Mouse (Mus musculus): Measurements from ENCODE around the gene Proca1. TPM values are rescaled to one million over a fixed set of nuclear protein-coding genes. Genes with fewer than 3 reads are reported as not detected.

Proca1 gene
- total RNA-seq, 2 experiments from 2014 or later, result 0.47 to 0.57 TPM

DNA sequence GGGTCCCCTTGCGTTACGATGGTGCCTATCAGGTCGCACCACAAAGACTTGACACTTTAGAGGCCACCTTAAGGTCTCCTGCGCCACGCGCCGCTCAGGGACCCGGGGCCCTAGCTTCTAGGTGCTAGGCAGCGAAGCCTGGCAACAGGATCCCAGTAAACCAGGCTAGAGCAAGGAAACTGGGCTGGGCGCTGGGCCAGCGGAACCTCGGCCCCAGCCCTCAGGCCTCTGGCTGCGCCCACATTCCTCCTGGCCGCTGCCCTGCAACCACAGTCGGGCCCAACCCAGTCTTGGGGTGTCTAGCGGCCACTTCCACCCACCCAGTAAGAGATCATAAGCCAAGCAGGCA lies 27.5 kb upstream of the Proca1 start:
- no peak for DNase-seq (ENCODE audit: low spot score)

DNA sequence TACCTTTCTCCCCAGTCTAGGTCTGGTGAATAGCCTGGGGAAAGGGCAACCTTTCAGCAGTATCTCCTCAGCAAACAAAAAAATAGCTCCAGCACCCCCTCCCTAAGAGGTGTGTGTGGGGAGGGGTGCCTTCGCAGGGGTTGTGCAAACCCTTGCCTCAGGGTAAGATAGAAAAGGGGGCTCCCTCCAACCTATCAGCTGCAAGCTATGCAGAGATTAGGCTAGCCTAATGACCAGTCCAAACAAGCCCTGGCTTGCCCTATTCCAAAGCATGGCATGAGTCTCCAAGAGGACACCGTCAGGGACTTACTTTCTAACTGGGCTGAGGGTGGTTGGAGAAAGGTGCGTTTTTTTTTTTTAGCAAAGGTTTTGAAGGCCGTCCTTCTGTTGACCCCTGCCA lies 27.0 kb upstream of the Proca1 start:
- DNase-seq (ENCODE audit: low spot score), result no peak

DNA sequence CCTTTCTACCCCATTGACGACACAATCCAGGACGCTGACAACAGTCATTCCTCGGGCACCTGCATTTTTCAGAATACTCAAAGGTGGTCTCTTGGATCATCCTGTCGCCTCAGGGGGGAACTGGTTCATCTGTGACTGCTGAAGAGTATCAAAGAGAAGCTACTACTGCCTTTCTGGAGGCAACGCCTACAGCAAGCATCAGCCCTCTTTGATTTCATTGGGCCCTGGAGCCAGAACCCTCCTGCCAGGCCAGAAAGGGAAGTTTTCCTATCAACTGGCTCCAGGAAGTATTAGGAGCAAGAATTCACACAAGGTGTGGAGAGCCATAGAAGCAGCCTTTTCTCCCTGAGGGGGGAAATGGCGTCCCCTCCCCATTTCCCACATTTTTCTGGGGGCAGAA lies 26.6 kb upstream of the Proca1 start:
- DNase-seq (ENCODE audit: low spot score), result no peak

DNA sequence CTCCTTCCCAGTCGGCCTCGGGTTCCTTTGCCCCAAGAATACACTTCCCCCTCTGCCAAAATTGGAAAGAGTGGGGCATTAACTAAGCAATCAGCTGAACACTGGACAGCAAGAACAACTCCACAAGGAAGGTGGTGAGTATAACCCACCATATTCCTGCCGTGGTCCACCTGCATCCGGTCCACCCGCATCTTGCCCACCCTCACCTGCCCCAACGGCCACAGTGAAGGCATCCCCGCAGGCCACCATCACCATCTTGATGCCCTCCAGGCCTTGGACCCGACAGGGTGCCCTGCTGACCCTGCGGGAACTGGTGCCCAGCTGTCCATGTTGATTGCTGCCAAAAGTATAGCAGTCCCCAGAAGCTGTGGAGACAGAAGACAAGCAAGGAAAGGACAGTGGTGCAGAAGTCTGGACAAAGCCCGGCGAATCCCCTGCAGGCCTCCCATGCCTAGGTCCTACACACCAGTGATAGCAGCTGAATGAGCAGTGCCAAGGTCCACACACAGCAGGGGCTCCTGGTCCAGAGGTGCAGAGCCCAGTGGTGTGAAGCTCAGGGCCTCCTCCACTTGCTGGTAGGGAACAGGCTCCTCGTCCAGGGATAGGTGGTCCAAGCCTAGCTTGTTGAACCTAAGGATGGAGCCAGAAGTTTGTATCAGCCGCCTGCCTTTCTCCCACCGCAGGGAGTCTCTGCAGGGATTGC lies 25.8 kb upstream of the Proca1 start:
- no peak for DNase-seq (ENCODE audit: low spot score)

DNA sequence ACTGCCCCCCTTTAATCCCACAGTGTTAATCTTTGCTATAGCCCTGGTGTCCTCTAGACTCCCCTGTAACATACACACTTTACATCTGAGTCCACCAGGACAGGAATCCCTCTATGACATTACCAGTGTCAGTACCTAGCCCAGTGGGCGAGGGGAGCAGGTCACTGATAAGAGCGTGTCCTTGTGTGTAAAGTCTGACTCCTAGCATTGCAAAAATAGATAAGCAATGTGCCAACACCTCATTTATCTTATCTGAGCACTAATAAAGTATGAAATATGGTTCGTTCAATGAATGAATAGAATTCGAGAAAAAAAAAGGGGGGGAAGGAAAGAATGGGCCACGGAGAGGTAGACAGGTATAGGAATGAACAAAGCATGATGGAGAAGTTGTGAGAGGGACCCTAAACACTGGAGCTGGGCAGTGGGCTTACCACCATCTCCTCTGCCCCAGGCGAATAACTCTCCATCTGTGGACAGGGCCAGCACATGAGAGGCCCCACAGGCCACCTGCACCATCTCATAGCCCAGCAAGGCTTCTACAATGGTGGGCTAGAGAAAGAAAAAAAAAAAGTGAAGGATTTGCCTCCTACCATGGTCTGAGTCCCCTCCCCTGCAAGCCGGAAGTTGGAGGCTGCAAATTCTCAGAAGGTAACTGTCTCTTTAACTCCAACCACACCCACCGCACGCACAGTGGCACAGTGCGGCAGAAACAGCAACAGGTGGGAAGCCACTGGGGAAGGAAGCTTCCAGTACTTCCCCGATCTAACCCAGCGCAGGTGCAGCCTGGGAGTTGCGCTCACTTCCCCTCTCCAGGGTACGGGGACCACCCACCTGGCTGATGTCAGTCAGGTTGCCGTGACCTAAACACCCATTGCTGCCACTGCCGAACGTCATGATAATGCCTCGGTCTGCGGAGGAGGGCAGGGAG lies 24.4 kb upstream of the Proca1 start:
- DNase-seq (ENCODE audit: low spot score), result no peak

DNA sequence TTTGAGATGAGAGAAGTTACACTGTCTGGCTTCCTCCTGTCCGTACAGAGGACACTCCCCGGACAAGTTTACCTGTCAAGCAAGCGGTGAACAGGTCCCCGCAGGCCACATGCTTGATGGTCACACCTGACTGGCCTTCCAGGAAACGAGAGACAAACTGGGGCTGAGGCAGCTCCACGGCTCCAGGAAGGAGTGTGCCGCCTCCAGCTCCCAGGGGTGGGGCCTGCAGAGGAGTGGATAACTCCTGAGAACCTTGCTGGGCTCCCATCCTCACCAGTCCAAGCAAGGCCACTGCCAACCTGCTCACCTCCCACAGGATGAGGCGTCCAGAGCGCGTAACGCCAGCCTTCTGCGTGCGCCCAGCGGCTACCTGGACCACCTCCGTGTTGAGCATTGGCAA lies 22.9 kb upstream of the Proca1 start:
- no peak for DNase-seq (ENCODE audit: low spot score)

DNA sequence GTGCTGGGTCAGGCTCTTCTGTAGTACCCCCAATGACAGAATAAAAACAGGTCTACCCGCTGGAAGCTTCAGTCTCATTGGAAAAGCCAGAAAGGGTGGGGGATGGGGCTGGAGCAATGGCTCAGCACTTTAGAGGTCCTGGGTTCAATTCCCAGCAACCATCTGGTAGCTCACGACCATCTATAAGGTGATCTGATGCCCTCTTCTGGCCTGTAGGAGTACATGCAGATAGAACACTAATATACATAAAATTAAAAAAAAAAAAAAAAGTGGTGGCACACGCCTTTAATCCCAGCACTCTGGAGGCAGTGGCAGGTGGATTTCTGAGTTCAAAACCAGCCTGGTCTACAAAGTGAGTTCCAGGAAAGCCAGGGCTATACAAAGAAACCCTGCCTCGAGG lies 21.9 kb upstream of the Proca1 start:
- no peak for DNase-seq (ENCODE audit: low spot score)

DNA sequence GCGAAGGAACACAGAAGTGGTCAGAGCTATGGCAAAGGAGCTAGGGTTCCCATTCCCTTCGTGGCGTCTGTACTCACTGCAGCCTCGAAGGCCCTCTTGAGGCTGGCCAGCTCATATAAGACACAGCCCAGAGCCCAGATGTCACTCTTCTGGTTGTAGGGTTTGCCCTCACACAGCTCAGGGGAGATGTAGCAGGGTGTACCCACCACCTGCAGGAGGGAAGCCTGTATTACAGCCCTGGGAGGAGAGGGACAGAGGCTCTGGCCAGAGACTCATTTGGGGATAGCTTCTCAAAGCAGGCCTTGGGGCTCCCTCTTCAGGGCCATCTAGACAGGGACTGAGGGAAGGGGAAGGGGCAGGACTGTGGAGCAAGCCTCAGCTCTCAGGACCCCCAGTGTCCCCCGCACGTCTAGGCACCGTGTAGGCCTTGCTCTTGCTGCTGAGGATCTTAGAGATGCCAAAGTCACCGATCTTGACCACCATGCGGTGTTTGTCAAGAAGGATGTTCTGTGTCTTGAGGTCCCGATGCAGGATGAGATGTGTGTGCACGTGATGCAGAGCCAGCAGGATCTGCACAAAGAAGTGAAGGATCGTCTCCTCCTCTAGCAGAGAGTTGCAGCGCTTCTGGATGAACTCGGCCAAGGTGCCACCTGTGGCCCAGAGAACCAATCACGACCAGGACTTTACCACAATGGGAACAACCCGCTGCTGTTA lies 21.0 kb upstream of the Proca1 start:
- no peak for DNase-seq (ENCODE audit: low spot score)

DNA sequence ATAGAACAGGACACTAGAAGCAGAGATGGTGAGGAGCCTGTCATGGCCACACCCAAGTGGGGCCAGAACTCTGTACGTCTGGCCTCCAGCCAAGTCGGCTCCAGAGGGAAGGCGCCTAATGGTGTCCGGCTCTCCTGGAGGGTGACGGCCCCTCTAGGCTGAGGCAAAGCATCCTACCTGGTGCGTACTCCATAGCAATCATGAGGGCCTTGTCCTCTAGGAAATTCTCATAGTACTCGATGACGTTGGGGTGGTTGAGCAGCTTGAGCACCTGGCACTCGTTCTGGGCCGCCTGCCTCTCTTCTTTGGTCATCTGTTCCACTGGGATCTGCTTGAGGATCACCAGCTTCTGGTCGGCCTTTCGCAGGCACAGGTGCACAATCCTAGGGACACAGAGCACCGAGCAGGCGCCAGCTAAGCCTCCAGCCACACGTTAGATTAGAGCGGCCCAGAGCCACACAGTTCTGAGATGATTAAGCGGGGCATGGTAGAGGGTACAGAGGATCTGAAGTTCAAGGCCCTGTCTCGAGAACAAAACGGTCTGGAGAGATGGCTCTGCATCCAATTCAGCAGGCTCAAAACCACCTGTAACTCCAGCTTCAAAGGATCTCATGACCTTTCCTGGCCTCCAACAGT lies 20.3 kb upstream of the Proca1 start:
- DNase-seq (ENCODE audit: low spot score), result no peak

DNA sequence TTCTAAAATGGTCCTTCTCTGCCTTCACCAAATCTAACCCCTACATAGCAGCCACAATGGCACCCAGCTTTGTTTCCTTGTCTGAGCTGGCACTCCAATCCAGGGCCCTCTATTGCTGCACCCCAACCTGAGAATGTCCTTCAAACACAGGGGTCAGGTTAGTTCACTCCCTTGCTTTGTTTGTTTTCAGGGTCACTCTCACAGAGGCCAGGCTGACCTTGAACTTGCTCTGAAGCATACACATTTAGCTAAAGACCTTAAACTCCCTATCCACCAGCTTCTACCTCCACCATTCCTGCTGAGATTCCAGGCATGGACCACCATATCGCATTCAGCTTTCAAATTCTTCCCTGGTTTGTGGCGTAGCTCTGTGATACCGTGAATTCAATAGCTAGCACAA lies 18.7 kb upstream of the Proca1 start:
- DNase-seq (ENCODE audit: low spot score), result no peak

DNA sequence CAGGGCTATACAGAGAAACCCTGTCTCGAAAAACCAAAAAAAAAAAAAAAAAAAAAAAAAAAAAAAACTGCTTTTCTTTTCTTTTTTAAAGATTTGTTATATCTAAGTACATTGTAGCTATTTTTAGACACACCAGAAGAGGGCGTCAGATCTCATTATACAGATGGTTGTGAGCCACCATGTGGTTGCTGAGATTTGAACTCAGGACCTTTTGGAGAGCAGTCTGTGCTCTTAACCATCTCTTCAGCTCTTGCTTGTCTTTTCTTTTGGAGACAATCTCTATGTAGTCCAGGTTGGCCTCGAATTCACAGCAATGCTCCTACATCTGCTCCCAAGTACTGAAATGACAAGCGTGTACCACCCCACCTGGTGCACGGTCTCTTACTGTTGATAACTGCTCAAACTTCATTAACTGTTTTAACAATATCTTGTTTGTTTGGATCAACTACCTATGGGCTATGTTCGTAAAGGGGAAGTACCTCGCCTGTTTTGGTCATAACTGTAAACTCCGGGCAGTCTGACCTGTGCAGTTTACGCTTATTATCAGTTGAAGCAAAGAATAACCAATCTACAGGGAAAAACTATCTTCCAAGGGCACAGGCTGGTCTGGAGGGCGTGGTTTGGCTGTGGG lies 17.3 kb upstream of the Proca1 start:
- DNase-seq (ENCODE audit: low spot score), result no peak

DNA sequence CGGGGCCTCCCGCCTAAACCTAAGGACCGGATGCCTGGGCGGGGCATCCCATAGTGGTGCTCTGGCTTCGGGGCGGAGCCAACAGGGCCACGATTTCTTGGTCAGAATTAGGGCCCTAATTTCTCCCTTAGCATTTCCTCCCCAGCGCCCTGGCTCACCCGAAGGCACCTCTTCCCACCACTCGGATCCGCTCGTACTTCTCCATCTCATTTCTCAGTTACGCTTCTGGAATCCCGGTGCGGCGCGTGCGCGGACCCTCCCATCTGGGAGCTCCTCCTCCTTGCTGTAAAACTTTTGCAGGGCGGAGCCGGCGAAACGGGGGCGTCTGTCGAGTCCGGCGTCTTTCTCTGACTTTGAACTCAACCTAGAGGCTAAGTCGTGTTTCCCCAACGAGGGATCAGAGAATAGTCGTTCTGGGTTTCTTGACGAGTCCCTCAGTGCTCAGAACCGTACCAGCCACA lies 16.8 kb upstream of the Proca1 start, which contains the start of the genes Nek8 and Tlcd1:
Gene Nek8, minus strand, starts transcription at position 274 of the 461 bp plus-strand sequence.
Gene Tlcd1, plus strand, starts transcription at position 310 of the 461 bp plus-strand sequence.
- DNase-seq (ENCODE audit: low spot score), result peak; percentile 90

DNA sequence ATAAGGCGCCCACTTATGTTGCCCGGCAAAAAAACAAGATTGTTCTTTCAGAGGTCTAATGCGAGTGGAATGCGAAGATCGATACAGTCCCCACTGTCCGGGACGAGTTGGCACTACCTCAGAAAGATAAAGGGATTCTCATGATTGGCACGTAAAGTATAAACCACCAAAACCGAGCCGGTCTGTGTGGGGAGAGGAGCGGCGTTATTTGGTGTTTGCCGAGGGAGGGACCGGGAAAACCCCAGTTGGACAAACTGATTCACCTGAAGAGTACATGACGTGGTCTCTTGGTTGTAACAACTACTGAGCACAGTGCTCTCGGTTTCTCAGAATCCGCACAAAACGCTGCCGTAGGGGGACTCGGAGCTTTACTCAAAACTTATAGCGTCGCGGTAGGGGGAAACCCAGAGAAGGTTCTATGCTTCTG lies 16.3 kb upstream of the Proca1 start:
- no peak for DNase-seq (ENCODE audit: low spot score)

DNA sequence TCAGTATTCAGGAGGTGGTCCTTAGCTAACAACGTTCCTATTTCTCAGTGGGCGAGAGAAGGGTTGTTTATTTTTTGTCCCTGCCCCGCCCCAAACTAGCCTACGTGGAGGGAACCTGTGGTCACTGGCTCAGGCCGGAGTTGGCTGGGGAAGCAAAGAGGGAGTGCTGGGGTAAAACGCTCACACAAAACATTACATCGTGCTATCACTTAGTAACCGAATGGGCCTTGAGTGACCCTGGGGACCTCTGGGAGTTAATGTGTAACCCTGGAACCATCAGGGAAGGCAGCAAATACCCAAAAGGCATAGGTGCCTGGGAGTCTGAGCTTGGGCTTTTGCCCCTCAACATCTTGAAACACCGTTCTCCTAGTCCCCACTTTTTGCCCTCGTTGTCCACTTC lies 15.8 kb upstream of the Proca1 start:
- DNase-seq (ENCODE audit: low spot score), result no peak

DNA sequence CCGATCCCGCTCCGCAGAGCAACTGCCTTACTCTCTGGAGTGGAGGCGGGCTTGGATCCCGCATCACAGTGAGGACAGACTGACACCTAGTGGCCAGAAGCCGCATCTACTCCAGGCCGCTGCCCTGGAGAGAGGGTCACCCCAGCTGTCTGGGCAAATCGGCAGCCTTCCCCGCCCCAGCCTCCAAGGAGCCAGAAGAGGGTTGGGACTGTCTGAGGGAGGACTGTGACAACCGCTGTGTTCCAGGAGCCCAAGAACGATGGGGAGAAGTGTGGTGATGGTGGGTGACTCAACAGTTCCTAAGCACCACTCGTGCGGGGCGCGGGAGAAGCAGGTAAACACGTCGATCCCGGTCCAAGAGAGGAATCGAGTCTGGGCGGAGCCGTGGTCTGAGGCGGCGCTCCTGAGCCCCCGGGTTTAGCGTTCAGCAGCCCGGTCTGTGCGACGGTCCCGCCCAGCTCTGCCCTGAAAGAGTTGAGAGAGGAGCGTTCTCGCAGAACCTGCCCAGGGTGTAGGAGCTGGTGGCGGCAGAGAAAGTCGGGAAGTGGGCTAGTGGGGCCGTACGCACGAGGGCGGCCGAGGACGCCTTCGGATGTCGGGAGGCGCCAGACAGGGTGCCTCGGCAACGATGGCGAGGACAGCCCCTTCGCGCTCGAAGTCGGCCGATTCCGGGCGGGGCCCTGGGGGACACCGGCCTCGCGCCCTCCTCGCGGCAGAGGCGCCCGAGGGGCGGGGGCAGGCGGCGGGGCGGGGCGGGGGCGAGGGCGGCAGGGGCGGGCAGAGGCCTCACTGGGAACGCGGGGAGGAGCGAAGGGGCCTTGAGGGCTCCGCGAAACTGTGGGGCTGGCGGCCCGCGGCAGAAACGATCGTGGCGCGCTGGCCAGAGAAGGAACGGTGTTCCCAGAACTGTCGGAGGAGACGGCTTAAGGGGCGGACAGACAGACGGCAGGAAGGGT lies 15.0 kb upstream of the Proca1 start:
- DNase-seq (ENCODE audit: low spot score), result peak; percentile 97

DNA sequence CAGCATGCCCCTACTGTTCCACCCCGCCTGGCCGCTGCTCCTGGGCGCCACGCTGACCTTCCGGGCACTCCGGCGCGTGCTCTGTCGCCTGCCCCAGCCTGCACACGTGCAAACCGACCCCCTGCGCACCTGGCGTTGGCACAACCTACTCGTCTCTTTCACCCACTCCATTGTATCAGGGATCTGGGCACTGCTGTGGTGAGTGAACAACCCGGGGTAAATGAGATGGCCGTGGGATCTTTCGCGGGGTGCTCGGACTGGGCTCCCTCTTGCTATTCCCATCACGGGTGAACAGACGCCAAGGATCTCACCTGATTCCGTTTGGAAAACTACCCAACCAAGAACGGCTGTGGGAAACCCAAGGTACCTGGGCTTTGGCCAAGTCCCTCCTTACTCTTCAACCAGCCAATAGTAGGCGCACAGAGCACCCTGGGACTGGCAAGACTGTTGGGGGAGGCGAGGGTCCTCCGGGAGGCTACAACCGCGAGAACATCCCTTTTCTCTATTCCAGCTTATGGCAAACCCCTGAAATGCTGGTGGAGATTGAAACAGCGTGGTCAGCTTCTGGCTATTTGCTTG lies 14.2 kb upstream of the Proca1 start:
- no peak for DNase-seq (ENCODE audit: low spot score)

DNA sequence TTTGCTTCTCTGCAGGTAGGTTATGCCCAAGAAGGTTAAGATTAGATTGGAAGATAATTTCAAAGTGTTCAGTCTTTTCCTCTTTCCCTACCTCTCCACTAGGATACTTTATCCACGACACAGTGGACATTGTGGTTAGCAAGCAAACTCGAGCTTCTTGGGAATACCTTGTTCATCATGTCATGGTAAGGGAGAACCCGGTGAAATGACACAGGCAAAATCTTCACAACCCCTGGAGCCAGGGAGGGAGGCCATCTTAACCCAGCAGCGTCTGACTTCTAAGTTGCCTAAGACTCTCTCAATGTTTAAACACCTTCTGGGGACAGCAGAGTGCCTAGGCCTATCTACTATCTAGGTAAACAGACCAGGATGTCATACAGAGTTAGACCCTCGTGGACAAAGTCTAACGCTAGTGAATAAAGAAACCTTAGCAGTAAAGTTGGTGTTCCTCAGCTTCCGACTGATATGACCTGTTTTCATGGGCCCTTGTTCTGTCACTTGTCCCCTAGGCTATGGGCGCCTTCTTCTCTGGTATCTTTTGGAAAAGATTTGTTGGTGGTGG lies 13.7 kb upstream of the Proca1 start:
- no peak for DNase-seq (ENCODE audit: low spot score)

DNA sequence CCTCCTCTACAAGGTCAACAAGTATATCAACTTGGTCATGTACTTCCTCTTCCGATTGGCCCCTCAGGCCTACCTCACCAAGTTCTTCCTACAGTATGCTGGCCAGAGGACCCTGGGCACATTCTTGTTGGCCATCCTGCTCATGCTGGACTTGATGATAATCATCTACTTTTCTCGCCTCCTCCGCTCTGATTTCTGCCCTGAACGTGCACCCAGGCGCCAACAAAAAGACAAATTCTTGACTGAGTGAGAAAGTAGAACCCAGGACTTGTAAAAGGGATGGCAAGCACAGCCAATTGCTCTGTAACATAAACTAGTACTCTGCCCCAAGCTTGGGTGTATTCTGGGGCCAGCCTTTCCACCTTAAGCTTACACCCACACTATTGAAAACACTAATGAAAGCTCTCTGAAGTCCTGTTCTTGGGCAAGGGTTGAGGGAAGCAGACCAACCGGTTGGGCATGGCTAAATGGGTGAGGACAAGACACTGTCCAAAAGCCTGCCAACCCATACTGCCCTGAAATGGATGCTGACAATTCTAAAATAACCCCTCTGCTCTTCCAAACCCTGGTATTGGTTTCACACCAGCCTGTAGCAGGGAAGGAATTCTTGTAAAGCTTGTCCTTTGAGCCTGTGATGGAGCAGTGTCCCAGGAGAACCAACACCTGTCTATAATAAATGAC lies 13.0 kb upstream of the Proca1 start:
- no peak for DNase-seq (ENCODE audit: low spot score)
